Mouse (Mus musculus): ENCODE data around the gene Wdr82. TPM values are rescaled to one million over a fixed set of nuclear protein-coding genes. Genes with fewer than 3 reads are reported as not detected.
"Not testable (repeated sequence)": the region's sequence is repeated elsewhere in the genome, so short reads cannot be mapped to it uniquely, and the experiment has no call there.

The Wdr82 gene
- polyA plus RNA-seq, 2 experiments: 6.5 to 24.5 TPM

DNA sequence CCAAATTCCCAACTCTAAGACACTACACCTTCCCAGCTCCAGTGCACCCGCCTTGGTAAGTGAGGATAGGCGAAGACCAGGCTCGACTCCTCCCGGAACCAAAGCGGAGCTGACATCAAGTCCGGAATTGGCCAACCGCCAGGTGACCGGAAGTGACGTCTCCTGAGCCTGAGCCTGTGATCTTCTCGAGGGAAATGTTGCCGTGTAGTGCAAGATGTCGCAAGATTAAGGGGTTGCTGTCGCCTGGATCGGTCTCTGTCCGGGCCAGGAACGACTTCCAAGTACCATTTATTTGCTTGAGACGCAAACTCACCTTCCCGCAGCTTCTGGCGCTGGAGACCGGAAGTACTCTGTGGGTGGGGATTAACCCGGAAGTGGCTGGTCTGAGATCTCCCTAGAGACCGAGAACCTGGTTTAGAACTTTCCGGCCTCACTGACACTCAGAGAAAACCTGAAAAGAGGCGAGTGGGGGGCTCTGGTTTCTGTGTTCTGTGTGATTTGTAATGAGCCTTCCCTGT is 10.9 kb upstream of the Wdr82 start:
- H3K9me3 ChIP-seq (ENCODE audit: control insufficient read depth, low read length): no peaks in the 10 kb centered on the region
- no peaks in the 10 kb centered on the region for H3K27me3 ChIP-seq (ENCODE audit: control insufficient read depth, insufficient read depth, low read length)
- TF ChIP-seq CTCF (IDR thresholded peaks at IDR 0.05; ENCODE audit: low read depth): peak; percentile 17; the same call in 1 of the 2 replicates
- no peak for TF ChIP-seq EP300 (IDR thresholded peaks at IDR 0.05; ENCODE audit: low read depth)
- H3K4me3 ChIP-seq (ENCODE audit: insufficient read depth in 1 of 2, low read depth in 2 of 2, low read length in 2 of 2): peak overlapping the region; percentile 71 to 85
- peak overlapping the region; percentile 67 for H3K9ac ChIP-seq (replicated peaks)
- ATAC-seq (ENCODE audit: insufficient read depth): peak; percentile 75
- peak; percentile 77 to 81 (median 79) for DNase-seq (ENCODE audit: low read depth in 3 of 3, low spot score in 3 of 3)
- WGBS (ENCODE audit: insufficient replicate concordance): 1% methylated on average over 24 of the region's 24 CpGs
- H3K4me1 ChIP-seq (replicated peaks; ENCODE audit: control insufficient read depth in 2 of 2, insufficient read depth in 2 of 2, low read length in 1 of 2): peaks cover 5 to 14% of the 10 kb centered on the region in 2 experiments
- peak overlapping the region; percentile 65 for H3K27ac ChIP-seq
- H3K4me2 ChIP-seq (ENCODE audit: low read depth): peak overlapping the region; percentile 75
- H3K36me3 ChIP-seq (replicated peaks; ENCODE audit: control insufficient read depth, insufficient read depth, low read depth): no peaks in the 10 kb centered on the region

- peak overlapping the region; percentile 65 for H3K27ac ChIP-seq
- no peaks in the 10 kb centered on the region for H3K27me3 ChIP-seq (ENCODE audit: control insufficient read depth, insufficient read depth, low read length)
Observed at GRCm38 (mm10) chr9:106160426-106160825, 10.3 kb upstream of the Wdr82 start.

DNA sequence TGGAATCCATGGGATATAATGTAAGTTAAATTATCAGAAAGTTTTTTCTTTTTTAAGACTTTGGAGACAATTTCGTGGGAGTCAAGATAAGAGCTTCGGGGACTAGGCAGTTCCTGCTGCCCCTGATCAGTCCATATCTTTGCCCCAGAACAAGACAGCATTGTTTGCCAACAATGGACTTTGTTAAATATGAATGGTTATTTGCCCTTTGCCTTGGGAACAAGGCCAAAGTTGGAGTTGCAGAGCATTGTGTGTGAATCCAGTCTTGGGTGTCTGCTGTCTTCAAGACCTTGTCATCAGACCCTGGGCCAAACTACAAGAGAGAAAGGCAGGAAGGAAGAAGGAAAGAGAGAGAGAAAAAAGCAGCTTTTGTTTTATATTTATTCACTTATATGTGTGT is 4.0 kb upstream of the Wdr82 start:
- TF ChIP-seq EP300 (IDR thresholded peaks at IDR 0.05; ENCODE audit: low read depth) (no peak), CTCF (IDR thresholded peaks at IDR 0.05; ENCODE audit: low read depth) (no peak)
- no peak overlapping the region for H3K9ac ChIP-seq (replicated peaks)
- H3K27me3 ChIP-seq (ENCODE audit: control insufficient read depth, insufficient read depth, low read length): no peaks in the 10 kb centered on the region
- no peaks in the 10 kb centered on the region for H3K9me3 ChIP-seq (ENCODE audit: control insufficient read depth, low read length)
- DNase-seq (ENCODE audit: low read depth in 3 of 3, low spot score in 3 of 3): no peak
- H3K4me1 ChIP-seq (replicated peaks; ENCODE audit: control insufficient read depth in 2 of 2, insufficient read depth in 2 of 2, low read length in 1 of 2): peaks cover 7 to 11% of the 10 kb centered on the region in 2 experiments
- no peak overlapping the region for H3K4me2 ChIP-seq (ENCODE audit: low read depth)
- no peaks in the 10 kb centered on the region for H3K36me3 ChIP-seq (replicated peaks; ENCODE audit: control insufficient read depth, insufficient read depth, low read depth)
- H3K4me3 ChIP-seq (ENCODE audit: insufficient read depth in 1 of 2, low read depth in 2 of 2, low read length in 2 of 2): no peak overlapping the region
- H3K27ac ChIP-seq: no peak overlapping the region
- ATAC-seq (ENCODE audit: insufficient read depth): no peak
- WGBS (ENCODE audit: insufficient replicate concordance): 27% methylated on average over 2 of the region's 2 CpGs

More at GRCm38 (mm10) chr9:106160426-106160825, 10.3 kb upstream of the Wdr82 start:
- no peak for ATAC-seq (ENCODE audit: insufficient read depth)
- Histone ChIP-seq H3K4me1 (replicated peaks; ENCODE audit: control insufficient read depth in 2 of 2, insufficient read depth in 2 of 2, low read length in 1 of 2) (peaks cover 5 to 14% of the 10 kb centered on the region in 2 experiments), H3K9me3 (ENCODE audit: control insufficient read depth, low read length) (no peaks in the 10 kb centered on the region), H3K9ac (replicated peaks) (peak overlapping the region; percentile 67), H3K4me2 (ENCODE audit: low read depth) (peak overlapping the region; percentile 75), H3K4me3 (ENCODE audit: insufficient read depth in 1 of 2, low read depth in 2 of 2, low read length in 2 of 2) (peak overlapping the region; percentile 71 to 85), H3K36me3 (replicated peaks; ENCODE audit: control insufficient read depth, insufficient read depth, low read depth) (no peaks in the 10 kb centered on the region)
- DNase-seq (ENCODE audit: low read depth in 3 of 3, low spot score in 3 of 3): no peak
- 39% methylated on average over 5 of the region's 5 CpGs for WGBS (ENCODE audit: insufficient replicate concordance)
- TF ChIP-seq EP300 (IDR thresholded peaks at IDR 0.05; ENCODE audit: low read depth): no peak
- no peak for TF ChIP-seq CTCF (IDR thresholded peaks at IDR 0.05; ENCODE audit: low read depth)

DNA sequence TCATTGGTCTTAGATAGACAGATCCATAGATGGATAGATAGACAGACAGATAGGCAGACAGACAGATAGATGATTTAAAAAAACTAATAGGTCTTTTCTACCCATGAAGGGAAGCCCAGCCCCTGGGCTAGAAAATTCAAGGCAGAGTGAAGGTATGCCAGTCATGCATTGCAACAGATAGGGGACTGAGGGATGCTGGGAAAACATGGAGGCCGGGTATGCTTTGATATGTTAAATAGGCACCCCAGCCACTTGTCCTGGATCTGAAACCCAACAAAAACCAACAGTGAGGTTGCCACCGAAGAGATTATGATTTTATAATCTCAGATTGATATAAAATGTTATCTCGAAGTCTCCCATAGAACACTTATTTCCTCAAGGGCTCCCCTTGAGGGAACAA is 3.5 kb upstream of the Wdr82 start:
- Histone ChIP-seq H3K9me3 (ENCODE audit: control insufficient read depth, low read length) (no peaks in the 10 kb centered on the region), H3K9ac (replicated peaks) (no peak overlapping the region), H3K4me2 (ENCODE audit: low read depth) (no peak overlapping the region), H3K27me3 (ENCODE audit: control insufficient read depth, insufficient read depth, low read length) (no peaks in the 10 kb centered on the region), H3K4me1 (replicated peaks; ENCODE audit: control insufficient read depth in 2 of 2, insufficient read depth in 2 of 2, low read length in 1 of 2) (peaks cover 7 to 11% of the 10 kb centered on the region in 2 experiments), H3K4me3 (ENCODE audit: insufficient read depth in 1 of 2, low read depth in 2 of 2, low read length in 2 of 2) (no peak overlapping the region), H3K27ac (no peak overlapping the region), H3K36me3 (replicated peaks; ENCODE audit: control insufficient read depth, insufficient read depth, low read depth) (no peaks in the 10 kb centered on the region)
- no peak for ATAC-seq (ENCODE audit: insufficient read depth)
- no peak for DNase-seq (ENCODE audit: low read depth in 3 of 3, low spot score in 3 of 3)
- 59% methylated on average over 3 of the region's 3 CpGs for WGBS (ENCODE audit: insufficient replicate concordance)
- TF ChIP-seq EP300 (IDR thresholded peaks at IDR 0.05; ENCODE audit: low read depth) (no peak), CTCF (IDR thresholded peaks at IDR 0.05; ENCODE audit: low read depth) (no peak)

GRCm38 (mm10) chr9:106167703-106168102 is 3.0 kb upstream of the Wdr82 start:
- no peak overlapping the region for H3K4me2 ChIP-seq (ENCODE audit: low read depth)
- TF ChIP-seq CTCF (IDR thresholded peaks at IDR 0.05; ENCODE audit: low read depth): no peak
- no peak for TF ChIP-seq EP300 (IDR thresholded peaks at IDR 0.05; ENCODE audit: low read depth)
- WGBS (ENCODE audit: insufficient replicate concordance): 58% methylated on average over 1 of the region's 1 CpGs
- H3K4me3 ChIP-seq (ENCODE audit: insufficient read depth in 1 of 2, low read depth in 2 of 2, low read length in 2 of 2): no peak overlapping the region
- no peaks in the 10 kb centered on the region for H3K36me3 ChIP-seq (replicated peaks; ENCODE audit: control insufficient read depth, insufficient read depth, low read depth)
- no peaks in the 10 kb centered on the region for H3K27me3 ChIP-seq (ENCODE audit: control insufficient read depth, insufficient read depth, low read length)
- H3K9me3 ChIP-seq (ENCODE audit: control insufficient read depth, low read length): no peaks in the 10 kb centered on the region
- H3K9ac ChIP-seq (replicated peaks): no peak overlapping the region
- DNase-seq (ENCODE audit: low read depth in 3 of 3, low spot score in 3 of 3): no peak
- no peak overlapping the region for H3K27ac ChIP-seq
- ATAC-seq (ENCODE audit: insufficient read depth): no peak
- peaks cover 7 to 11% of the 10 kb centered on the region in 2 experiments for H3K4me1 ChIP-seq (replicated peaks; ENCODE audit: control insufficient read depth in 2 of 2, insufficient read depth in 2 of 2, low read length in 1 of 2)

GRCm38 (mm10) chr9:106169006-106169405 is 1.7 kb upstream of the Wdr82 start:
- H3K36me3 ChIP-seq (replicated peaks; ENCODE audit: control insufficient read depth, insufficient read depth, low read depth); H3K4me2 ChIP-seq (ENCODE audit: low read depth); H3K9me3 ChIP-seq (ENCODE audit: control insufficient read depth, low read length); H3K9ac ChIP-seq (replicated peaks); H3K4me3 ChIP-seq (ENCODE audit: insufficient read depth in 1 of 2, low read depth in 2 of 2, low read length in 2 of 2); ATAC-seq (ENCODE audit: insufficient read depth); H3K27me3 ChIP-seq (ENCODE audit: control insufficient read depth, insufficient read depth, low read length); H3K27ac ChIP-seq; DNase-seq (ENCODE audit: low read depth in 3 of 3, low spot score in 3 of 3): not testable (repeated sequence)
- H3K4me1 ChIP-seq (replicated peaks; ENCODE audit: control insufficient read depth in 2 of 2, insufficient read depth in 2 of 2, low read length in 1 of 2): peaks cover 14 to 21% of the 10 kb centered on the region in 2 experiments
- 40% methylated on average over 1 of the region's 1 CpGs for WGBS (ENCODE audit: insufficient replicate concordance)
